Mouse (Mus musculus) thymus, postnatal 0 days (tissue): ENCODE data around the gene Acsm3. TPM values are rescaled to one million over a fixed set of nuclear protein-coding genes. Genes with fewer than 3 reads are reported as not detected.

ENCODE experiments used
- DNase-seq: peaks from one replicate; pipeline ENCODE4 v3.0.0-alpha.2; 2015; ENCODE audit warnings: low spot score
- polyA plus RNA-seq: library from polyadenylated mRNA; unstranded; fragments of >200 nt; fragmentation: Nextera tagmentation; extraction: Ambion mirVana; gene quantifications from 2 replicates; pipeline ENCODE4 v1.2.1, GENCODE M21; 2015

Acsm3 gene
- polyA plus RNA-seq, 1 experiment from 2014 or later: 0.08 TPM

DNA sequence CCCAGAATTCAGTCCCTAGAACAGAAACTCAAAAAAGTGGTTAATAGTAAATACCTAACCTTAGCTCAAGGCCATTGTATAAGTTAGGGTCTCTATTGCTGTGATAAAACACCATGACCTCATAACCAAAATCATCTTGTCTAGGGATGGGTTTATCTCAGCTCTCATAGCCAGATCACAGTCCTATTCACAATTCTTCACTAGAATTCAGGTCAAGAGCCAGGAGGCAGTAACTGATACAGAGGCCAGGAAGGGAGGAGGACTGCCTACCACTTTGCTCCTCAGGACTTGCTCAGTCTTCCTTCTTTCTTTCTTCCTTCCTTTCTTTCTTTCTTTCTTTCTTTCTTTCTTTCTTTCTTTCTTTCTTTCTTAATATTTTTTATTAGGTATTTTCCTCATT, 34.6 kb downstream of the Acsm3 start:
- DNase-seq: no peak

DNA sequence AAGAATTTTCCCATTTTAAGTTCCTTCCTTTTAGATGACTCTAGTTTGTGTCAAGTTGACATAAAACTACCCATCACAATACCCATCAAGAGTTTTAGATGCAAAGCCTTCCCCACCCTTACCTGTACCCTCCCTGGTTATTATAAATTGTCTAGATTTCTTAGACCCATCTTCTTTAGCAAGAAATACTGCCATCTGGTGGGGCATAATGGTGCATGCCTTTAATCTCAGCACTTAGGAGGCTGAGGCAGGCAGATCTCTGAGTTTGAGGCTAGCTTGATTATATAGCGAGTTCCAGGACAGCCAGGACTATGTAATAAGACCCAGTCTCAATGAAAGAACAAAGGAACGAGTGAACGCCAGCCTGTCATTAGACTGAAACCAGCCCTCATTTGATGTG, 39.8 kb downstream of the Acsm3 start:
- DNase-seq: peak; percentile 5

DNA sequence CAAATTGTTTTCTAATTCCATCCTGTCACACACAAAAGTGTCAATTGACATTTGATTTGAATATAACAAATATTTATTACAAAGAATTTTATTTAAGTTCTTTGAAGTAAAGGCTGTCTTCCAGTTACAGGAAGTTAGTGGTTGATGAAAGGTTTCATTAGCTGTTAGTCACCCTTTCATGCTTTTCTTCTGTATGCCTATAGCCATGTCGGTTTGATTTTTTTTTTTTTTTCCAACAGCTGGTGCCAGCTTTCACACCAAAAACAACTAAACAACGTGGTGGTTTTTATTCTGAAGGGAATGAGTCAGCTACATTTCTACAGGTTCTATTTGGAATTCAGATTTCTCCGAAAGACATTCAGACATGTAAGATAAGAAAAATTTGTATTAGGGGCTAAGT, 40.3 kb downstream of the Acsm3 start:
- no peak for DNase-seq

DNA sequence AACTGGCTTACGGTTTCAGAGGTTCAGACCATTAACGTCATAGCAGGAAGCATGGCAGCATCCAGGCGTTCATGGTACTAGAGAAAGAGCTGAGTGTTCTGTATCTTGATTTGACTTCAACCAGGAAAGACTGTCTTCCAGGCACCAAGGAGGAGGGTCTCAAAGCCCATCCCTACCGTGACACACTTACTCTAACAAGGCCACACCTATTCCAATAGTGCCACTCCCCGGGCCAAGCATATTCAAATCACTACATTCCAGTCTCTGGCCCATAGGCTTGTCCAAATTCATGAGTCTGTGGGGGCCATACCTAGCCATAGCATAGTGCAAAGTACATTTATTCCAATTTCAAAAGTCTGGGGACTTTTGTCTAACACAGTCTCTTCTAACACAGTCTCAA, 46.7 kb downstream of the Acsm3 start:
- DNase-seq: no peak

DNA sequence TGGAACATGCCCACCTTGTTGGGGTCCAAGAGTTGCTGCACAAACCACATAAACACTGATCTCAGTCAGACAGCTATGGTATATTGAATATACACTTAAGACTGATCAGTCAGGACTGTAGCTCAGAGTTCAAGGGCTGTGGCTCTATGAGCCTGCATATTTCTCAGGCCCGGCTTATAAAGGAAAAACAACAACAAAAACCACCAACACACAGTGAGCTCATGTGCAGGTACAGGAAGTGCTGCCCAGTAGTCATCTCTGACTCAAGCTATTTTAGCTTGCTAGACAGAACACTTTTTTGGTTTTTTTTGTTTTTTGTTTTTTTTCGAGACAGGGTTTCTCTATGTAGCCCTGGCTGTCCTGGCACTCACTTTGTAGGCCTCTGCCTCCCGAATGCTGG, 48.0 kb downstream of the Acsm3 start:
- DNase-seq: no peak

DNA sequence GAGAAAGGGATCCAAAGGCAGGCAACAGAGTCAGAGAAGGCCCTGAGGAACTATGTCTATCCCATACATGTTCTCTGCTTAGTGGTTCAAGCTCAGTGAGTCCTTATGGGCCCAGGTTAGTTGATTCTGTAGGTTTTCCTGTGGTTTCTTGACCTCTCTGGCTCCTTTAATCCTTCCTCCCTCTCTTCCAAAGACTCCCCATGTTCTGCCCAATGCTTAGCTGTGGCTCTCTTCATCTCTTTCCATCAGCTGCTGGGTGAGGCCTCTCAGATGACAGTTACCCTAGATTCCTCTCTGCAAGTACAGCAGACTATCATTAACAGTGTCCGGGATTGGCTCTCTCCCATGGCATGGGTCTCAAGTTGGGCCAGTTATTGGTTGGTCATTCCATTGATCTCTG, 74.6 kb downstream of the Acsm3 start:
- no peak for DNase-seq

DNA sequence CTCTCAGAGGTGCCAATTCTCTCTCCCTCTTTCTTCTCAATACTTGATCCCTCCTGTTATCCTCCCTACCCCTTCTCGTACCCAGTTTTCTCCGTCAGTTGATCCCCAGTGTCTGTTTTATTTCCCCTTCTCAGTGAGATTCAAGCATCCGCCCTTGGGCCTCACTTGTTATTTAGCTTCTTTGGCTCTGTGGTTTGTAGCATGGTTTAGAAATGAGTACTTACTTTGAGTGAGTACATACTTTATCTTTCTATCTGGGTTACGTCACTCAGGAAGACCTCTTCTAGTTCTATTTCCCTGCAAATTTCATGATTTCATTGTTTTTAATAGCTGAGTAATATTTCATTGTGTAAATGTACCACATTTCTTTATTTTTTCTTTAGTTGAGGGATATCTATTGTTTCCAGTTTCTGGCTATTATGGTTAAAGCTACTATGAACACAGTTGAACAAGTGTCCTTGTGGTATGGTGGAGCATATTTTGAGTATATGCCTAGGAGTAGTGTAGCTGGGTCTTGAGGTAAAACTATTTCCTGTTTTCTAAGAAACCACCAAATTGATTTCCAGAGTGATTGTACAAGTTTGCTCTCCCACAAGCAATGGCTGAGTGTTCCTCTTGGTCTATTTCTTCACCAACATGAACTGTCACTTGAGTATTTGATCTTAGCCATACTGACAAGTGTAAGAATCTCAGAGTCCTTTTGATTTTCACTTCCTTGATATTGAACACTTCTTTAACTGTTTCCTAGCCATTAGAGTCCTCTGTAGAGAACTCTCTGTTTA, 75.5 kb downstream of the Acsm3 start:
- DNase-seq: peak; percentile 54

Other genes starting within 250 kb of the Acsm3 start
- not detected in 2 replicates for gene Acsm5, start 241.5 kb upstream of the Acsm3 start, polyA plus RNA-seq
- gene Pdilt, start 237.4 kb upstream of the Acsm3 start, polyA plus RNA-seq: not detected in 2 replicates
- gene Acsm2, start 206.6 kb upstream of the Acsm3 start, polyA plus RNA-seq: not detected in 2 replicates
- gene Acsm1, start 153.9 kb upstream of the Acsm3 start, polyA plus RNA-seq: 0.13 TPM in 1 of 2 replicates, not detected in the other
- gene Acsm4, start 70.9 kb upstream of the Acsm3 start, polyA plus RNA-seq: 0.07 and 0.08 TPM in 2 replicates
- 84.6 and 85.9 TPM in 2 replicates for gene Thumpd1, start 40.1 kb upstream of the Acsm3 start, polyA plus RNA-seq
- gene Rexo5, start 33.1 kb downstream of the Acsm3 start, polyA plus RNA-seq: 11.9 and 12.8 TPM in 2 replicates
- 14.0 and 14.5 TPM in 2 replicates for gene Eri2, start 33.1 kb downstream of the Acsm3 start, polyA plus RNA-seq
- gene Lyrm1, start 134.9 kb downstream of the Acsm3 start, polyA plus RNA-seq: 10.6 and 10.7 TPM in 2 replicates
- 6.5 TPM in 2 replicates for gene Dcun1d3, start 135.4 kb downstream of the Acsm3 start, polyA plus RNA-seq